Mouse (Mus musculus): ENCODE data around the gene Trim2. TPM values are rescaled to one million over a fixed set of nuclear protein-coding genes. Genes with fewer than 3 reads are reported as not detected.

The Trim2 gene
- polyA plus RNA-seq, 1 experiment from 2014 or later = 136 TPM

DNA sequence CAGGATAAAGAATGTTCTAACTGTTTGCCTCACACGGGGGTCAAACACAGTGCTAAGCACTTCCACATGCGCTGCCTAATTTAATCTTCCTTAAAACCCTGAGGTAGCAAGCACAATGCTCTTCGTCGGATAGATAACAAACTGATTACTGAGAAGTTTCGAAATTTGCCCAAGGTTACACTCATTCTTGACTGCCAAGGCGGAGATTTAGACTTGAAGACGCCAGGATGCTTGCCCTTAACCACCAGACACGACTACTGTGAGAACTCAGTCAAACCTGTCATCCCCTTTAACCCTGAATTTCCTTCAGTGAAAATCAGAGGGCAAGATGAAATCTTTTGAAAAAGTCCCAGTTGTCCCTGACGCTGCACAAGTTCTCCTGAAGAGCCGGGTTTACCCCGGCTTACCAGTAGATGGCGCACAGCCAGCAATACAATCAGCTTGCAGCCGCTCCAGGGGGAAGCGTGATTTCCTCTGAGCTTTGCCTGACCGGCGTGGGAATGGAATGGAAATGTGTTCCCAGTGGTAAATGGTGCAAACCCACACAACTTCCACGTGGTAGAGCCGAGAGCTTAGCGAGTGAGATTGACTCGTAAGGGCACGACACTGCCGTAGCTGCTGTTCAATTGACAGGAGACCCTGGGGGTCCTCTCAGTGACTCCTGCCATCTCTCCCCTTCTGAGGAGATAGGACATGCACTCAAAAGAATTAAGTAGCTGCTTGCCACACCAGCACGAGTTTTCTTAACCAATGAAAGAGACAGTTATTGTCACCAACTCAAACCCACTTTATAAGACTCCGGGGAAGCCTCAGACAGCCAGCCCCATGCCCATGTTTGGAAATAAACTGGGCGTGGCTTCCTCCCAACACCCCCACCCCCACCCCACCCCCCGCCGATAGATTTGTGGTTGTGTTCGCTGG is 38.3 kb upstream of the Trim2 start:
- peak; percentile 66; the same call in 1 of the 2 replicates for ATAC-seq (ENCODE audit: low FRiP score)
- Histone ChIP-seq H3K27me3 (ENCODE audit: control insufficient read depth, insufficient read depth, low read length) (no peaks in the 10 kb centered on the region), H3K9me3 (ENCODE audit: control insufficient read depth, low read length) (no peaks in the 10 kb centered on the region), H3K36me3 (replicated peaks; ENCODE audit: control insufficient read depth, insufficient read depth) (no peaks in the 10 kb centered on the region), H3K4me2 (replicated peaks) (peak overlapping the region; percentile 78), H3K4me3 (replicated peaks; ENCODE audit: low read length) (peak overlapping the region; percentile 28), H3K27ac (no peak overlapping the region), H3K9ac (0 out of 2 replicates have a peak overlapping the region, but pooled peaks have one; percentile 18), H3K4me1 (replicated peaks; ENCODE audit: control insufficient read depth, insufficient read depth, low read length) (peaks cover 8% of the 10 kb centered on the region; the same call in 1 of the 2 replicates)
- DNase-seq (ENCODE audit: low spot score) = peak; percentile 89
- 14% methylated on average over 28 of the region's 28 CpGs for WGBS

DNA sequence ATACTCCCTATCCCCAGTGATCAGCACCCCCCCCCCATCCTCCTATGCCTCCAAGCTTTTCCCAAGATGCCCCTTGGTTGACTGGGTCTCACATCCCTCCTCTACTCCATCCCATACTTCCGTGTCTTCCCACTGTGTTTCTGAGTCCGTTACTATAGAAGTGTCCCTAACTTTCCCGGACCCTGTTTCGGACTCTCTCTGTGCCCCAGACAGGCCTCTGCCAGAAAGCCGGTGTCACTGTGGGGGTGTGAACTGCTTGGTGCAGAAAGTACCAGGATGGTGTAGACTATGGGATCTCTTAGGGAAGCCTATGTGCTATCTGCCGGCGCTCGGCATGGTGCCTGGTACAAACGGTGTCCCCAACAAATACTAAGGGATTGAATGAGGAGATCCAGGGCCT is 36.4 kb upstream of the Trim2 start:
- ATAC-seq (ENCODE audit: low FRiP score) = no peak
- H3K4me3 ChIP-seq (replicated peaks; ENCODE audit: low read length) = no peak overlapping the region
- no peaks in the 10 kb centered on the region for H3K27me3 ChIP-seq (ENCODE audit: control insufficient read depth, insufficient read depth, low read length)
- H3K36me3 ChIP-seq (replicated peaks; ENCODE audit: control insufficient read depth, insufficient read depth) = no peaks in the 10 kb centered on the region
- H3K4me1 ChIP-seq (replicated peaks; ENCODE audit: control insufficient read depth, insufficient read depth, low read length) = peaks cover 8% of the 10 kb centered on the region; the same call in 1 of the 2 replicates
- H3K4me2 ChIP-seq (replicated peaks) = no peak overlapping the region
- no peak overlapping the region for H3K27ac ChIP-seq
- no peak overlapping the region for H3K9ac ChIP-seq
- WGBS = 92% methylated on average over 9 of the region's 9 CpGs
- no peak for DNase-seq (ENCODE audit: low spot score)
- H3K9me3 ChIP-seq (ENCODE audit: control insufficient read depth, low read length) = no peaks in the 10 kb centered on the region

DNA sequence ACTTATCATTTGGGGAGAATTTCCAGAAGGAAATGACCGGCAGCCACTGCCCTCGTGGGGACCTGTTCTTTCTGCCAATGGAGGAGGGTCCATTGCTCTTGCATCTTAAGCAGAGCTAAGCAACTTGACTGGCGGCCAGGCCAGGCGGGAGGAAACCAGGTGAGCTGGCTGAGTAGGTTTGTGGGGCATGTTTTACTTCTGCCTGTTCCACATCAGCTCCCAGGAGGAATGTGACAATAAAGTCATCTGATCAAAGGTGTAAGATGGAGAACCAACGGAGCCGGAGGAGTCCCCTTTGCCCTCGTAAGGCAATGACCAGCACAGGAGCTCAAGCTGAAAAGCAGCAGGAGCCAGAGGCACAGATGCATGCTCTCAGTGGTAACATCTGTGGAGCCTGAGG is 35.1 kb upstream of the Trim2 start:
- DNase-seq (ENCODE audit: low spot score) (no peak), ATAC-seq (ENCODE audit: low FRiP score) (no peak)
- 78% methylated on average over 7 of the region's 7 CpGs for WGBS

DNA sequence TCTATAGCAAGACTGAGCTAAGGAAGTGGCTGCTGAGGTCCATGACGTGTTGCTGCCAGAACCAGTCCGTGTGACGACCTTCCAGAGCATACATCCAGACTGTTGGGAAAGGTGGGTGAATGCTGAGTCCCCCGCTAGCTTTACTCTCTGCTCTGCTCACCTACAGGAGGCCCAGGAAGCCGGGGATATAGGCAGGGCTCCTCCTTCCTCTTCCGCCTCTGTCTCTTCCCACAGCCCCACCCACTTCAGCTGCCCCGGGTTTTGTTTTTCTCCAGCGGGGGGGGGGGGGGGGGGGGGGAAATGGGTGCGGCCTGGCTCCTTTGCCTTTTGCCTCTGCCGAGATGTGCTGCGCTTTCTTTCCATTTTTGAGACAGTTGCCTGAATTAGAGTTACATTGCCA is 30.9 kb upstream of the Trim2 start:
- H3K9me3 ChIP-seq (ENCODE audit: control insufficient read depth, low read length) = no peaks in the 10 kb centered on the region
- H3K9ac ChIP-seq = no peak overlapping the region
- no peak overlapping the region for H3K27ac ChIP-seq
- DNase-seq (ENCODE audit: low spot score) (no peak), ATAC-seq (ENCODE audit: low FRiP score) (no peak)
- WGBS = 58% methylated on average over 9 of the region's 11 CpGs
- no peak overlapping the region for H3K4me2 ChIP-seq (replicated peaks)
- H3K36me3 ChIP-seq (replicated peaks; ENCODE audit: control insufficient read depth, insufficient read depth) = no peaks in the 10 kb centered on the region
- no peak overlapping the region for H3K4me3 ChIP-seq (replicated peaks; ENCODE audit: low read length)
- H3K4me1 ChIP-seq (replicated peaks; ENCODE audit: control insufficient read depth, insufficient read depth, low read length) = peaks cover 9% of the 10 kb centered on the region; the same call in 1 of the 2 replicates
- H3K27me3 ChIP-seq (ENCODE audit: control insufficient read depth, insufficient read depth, low read length) = no peaks in the 10 kb centered on the region

More for the DNA sequence above, 35.1 kb upstream of the Trim2 start:
- no peaks in the 10 kb centered on the region for H3K27me3 ChIP-seq (ENCODE audit: control insufficient read depth, insufficient read depth, low read length)
- no peak overlapping the region for H3K4me2 ChIP-seq (replicated peaks)
- no peaks in the 10 kb centered on the region for H3K9me3 ChIP-seq (ENCODE audit: control insufficient read depth, low read length)
- no peak overlapping the region for H3K27ac ChIP-seq
- peaks cover 8% of the 10 kb centered on the region; the same call in 1 of the 2 replicates for H3K4me1 ChIP-seq (replicated peaks; ENCODE audit: control insufficient read depth, insufficient read depth, low read length)
- no peak overlapping the region for H3K9ac ChIP-seq
- no peaks in the 10 kb centered on the region for H3K36me3 ChIP-seq (replicated peaks; ENCODE audit: control insufficient read depth, insufficient read depth)
- H3K4me3 ChIP-seq (replicated peaks; ENCODE audit: low read length) = no peak overlapping the region

DNA sequence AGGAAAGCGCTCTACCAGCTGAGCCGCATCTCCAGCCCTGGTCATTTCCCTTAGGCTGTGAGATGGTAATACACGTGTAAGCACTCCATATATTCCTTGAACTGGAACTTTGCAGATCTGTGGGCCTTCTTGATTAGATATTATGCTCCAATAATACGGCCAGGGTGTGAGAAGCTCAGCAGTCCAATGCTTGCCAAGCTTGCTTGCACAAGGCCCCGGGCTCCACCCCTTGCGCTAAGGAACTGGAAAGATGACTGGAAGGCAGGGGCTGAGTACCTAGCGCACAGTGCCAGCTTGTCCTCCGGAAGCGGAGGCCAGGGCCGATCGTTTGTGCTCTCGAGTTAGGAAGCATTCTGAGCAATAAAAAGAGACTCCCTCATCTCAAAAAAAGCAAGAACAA is 29.7 kb upstream of the Trim2 start:
- no peak overlapping the region for H3K4me3 ChIP-seq (replicated peaks; ENCODE audit: low read length)
- DNase-seq (ENCODE audit: low spot score) (no peak), ATAC-seq (ENCODE audit: low FRiP score) (no peak)
- H3K4me2 ChIP-seq (replicated peaks) = no peak overlapping the region
- no peak overlapping the region for H3K9ac ChIP-seq
- H3K27me3 ChIP-seq (ENCODE audit: control insufficient read depth, insufficient read depth, low read length) = no peaks in the 10 kb centered on the region
- no peaks in the 10 kb centered on the region for H3K9me3 ChIP-seq (ENCODE audit: control insufficient read depth, low read length)
- H3K27ac ChIP-seq = no peak overlapping the region
- H3K4me1 ChIP-seq (replicated peaks; ENCODE audit: control insufficient read depth, insufficient read depth, low read length) = peaks cover 9% of the 10 kb centered on the region; the same call in 1 of the 2 replicates
- 91% methylated on average over 12 of the region's 12 CpGs for WGBS
- no peaks in the 10 kb centered on the region for H3K36me3 ChIP-seq (replicated peaks; ENCODE audit: control insufficient read depth, insufficient read depth)

DNA sequence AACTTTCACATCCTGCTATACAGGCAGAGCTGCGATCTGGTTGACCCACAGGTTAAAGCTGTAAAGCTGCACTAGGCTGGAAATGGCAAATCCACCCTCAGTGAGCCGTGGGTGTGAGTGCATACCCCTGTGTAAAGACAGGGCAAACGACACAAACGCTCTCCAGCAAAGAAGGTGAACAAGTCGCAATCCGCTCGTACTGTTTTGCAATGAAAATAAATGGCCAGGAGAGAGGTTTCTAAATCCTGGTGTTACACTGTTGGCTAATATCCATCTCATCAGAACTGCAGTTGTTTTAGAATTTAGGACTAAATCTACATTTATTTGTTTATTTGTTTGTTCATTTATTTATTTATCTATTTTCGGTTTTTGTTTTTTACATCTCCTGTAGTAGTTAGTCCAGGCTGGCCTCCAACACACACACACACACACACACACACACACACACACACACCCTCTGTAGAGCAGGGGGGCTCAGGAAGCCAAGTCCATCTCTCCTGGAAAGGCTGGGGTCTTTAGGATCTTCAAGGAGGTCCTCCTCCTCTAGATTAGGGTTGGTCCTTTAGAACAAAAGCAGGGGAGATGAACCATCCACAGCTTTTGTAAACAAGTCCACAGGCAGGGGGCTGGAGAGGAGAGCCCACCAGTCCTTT is 28.9 kb upstream of the Trim2 start:
- H3K4me3 ChIP-seq (replicated peaks; ENCODE audit: low read length) = no peak overlapping the region
- no peaks in the 10 kb centered on the region for H3K9me3 ChIP-seq (ENCODE audit: control insufficient read depth, low read length)
- no peak overlapping the region for H3K27ac ChIP-seq
- H3K27me3 ChIP-seq (ENCODE audit: control insufficient read depth, insufficient read depth, low read length) = no peaks in the 10 kb centered on the region
- H3K4me2 ChIP-seq (replicated peaks) = peak overlapping the region; percentile 42
- no peak overlapping the region for H3K9ac ChIP-seq
- DNase-seq (ENCODE audit: low spot score) (no peak), ATAC-seq (ENCODE audit: low FRiP score) (no peak)
- peaks cover 9% of the 10 kb centered on the region; the same call in 1 of the 2 replicates for H3K4me1 ChIP-seq (replicated peaks; ENCODE audit: control insufficient read depth, insufficient read depth, low read length)
- 36% methylated on average over 8 of the region's 8 CpGs for WGBS
- no peaks in the 10 kb centered on the region for H3K36me3 ChIP-seq (replicated peaks; ENCODE audit: control insufficient read depth, insufficient read depth)

DNA sequence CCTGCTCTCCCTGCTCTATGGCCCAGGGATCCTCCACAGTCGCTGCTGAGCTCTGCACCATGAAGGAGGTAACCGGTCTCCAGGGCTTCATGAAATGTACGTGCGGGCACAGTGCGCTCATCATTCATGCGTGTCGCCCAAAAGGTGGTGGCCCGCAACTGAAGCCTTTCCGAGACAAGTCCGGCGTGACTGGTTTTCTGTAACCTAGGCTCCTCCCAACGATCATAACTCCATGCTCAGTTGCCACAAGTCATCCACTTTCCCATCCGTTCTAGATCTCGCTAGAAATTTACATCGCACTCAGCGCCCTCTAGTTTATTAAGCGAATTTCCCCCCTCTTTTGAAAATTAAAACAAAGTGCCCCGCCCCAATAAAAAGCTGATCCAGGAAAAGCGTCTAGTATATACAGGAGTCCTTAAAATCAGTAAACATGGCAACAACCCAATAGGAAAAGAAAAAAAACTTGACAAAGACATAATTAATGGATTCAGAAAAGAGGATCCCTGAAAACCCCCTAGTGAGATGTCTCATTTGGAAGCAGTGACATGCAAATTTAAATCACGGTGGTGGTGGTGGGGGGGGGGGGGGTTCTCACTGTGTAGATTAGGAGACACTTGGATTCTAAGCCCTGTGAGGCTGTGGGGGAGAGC is 28.2 kb upstream of the Trim2 start:
- Histone ChIP-seq H3K9me3 (ENCODE audit: control insufficient read depth, low read length) (no peaks in the 10 kb centered on the region), H3K27ac (no peak overlapping the region), H3K27me3 (ENCODE audit: control insufficient read depth, insufficient read depth, low read length) (no peaks in the 10 kb centered on the region), H3K9ac (no peak overlapping the region), H3K4me1 (replicated peaks; ENCODE audit: control insufficient read depth, insufficient read depth, low read length) (peaks cover 9% of the 10 kb centered on the region; the same call in 1 of the 2 replicates), H3K36me3 (replicated peaks; ENCODE audit: control insufficient read depth, insufficient read depth) (no peaks in the 10 kb centered on the region), H3K4me2 (replicated peaks) (peak overlapping the region; percentile 42), H3K4me3 (replicated peaks; ENCODE audit: low read length) (0 out of 2 replicates have a peak overlapping the region, but pooled peaks have one; percentile 16)
- DNase-seq (ENCODE audit: low spot score) (no peak), ATAC-seq (ENCODE audit: low FRiP score) (no peak)
- 5% methylated on average over 20 of the region's 20 CpGs for WGBS

DNA sequence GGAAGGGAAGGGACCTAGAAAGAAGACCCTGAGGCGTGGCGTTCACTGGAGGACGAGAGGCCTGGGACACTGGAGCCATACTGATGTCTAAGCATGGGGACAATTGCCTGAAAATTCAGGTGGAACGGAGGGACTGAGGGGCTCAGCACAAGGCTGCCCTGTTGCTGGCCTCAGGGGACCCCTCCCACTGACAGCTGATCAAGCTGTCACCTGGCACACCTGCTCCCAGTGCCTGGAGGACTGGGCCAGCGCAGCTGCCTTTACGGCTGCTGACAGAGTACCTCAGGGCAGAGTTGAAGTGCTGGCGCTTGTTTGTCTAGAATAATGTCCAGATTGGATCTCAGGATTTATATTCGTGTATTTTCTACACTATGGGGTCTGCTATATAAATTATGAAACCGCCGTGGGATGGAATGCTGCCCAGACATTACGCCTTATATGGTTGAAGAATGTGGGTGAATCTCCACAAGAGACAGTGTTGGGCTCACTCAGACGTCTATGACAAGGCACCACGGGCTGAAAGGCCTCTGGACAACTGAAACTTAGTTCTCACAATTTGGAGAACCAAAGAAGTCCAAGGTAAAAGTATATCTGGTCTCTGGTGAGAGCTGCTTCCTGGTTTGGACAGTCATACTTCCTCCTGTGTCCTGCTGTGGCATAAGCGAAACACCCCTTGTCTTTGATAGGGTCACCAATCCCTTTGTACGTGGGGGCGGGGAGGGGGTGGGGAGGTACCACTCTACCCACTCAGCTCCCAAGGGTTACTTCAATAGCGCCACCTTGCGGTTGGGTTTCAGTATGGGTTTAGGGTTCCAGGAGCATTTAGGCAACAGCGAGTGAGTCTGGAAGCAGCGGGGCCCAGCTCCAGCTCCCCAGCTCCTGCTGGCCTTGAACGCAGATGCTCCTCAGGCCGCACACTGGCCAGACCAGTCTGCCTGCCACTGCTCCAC is 27.0 kb upstream of the Trim2 start:
- Histone ChIP-seq H3K9ac (no peak overlapping the region), H3K4me3 (replicated peaks; ENCODE audit: low read length) (no peak overlapping the region), H3K27ac (no peak overlapping the region), H3K4me2 (replicated peaks) (no peak overlapping the region), H3K4me1 (replicated peaks; ENCODE audit: control insufficient read depth, insufficient read depth, low read length) (peaks cover 9% of the 10 kb centered on the region; the same call in 1 of the 2 replicates), H3K27me3 (ENCODE audit: control insufficient read depth, insufficient read depth, low read length) (no peaks in the 10 kb centered on the region), H3K9me3 (ENCODE audit: control insufficient read depth, low read length) (no peaks in the 10 kb centered on the region), H3K36me3 (replicated peaks; ENCODE audit: control insufficient read depth, insufficient read depth) (no peaks in the 10 kb centered on the region)
- ATAC-seq (ENCODE audit: low FRiP score) (no peak), DNase-seq (ENCODE audit: low spot score) (peak; percentile 53)
- WGBS = 41% methylated on average over 22 of the region's 22 CpGs

Data from hindbrain, embryonic 14.5 days (tissue).